Mouse (Mus musculus): ENCODE data around the gene Hpcal1. TPM values are rescaled to one million over a fixed set of nuclear protein-coding genes. Genes with fewer than 3 reads are reported as not detected.
"Not testable (repeated sequence)": the region's sequence is repeated elsewhere in the genome, so short reads cannot be mapped to it uniquely, and the experiment has no call there.

Gene Hpcal1
- total RNA-seq, 4 experiments from 2014 or later, result 61.9 to 68.4 (median 66.1) TPM

DNA sequence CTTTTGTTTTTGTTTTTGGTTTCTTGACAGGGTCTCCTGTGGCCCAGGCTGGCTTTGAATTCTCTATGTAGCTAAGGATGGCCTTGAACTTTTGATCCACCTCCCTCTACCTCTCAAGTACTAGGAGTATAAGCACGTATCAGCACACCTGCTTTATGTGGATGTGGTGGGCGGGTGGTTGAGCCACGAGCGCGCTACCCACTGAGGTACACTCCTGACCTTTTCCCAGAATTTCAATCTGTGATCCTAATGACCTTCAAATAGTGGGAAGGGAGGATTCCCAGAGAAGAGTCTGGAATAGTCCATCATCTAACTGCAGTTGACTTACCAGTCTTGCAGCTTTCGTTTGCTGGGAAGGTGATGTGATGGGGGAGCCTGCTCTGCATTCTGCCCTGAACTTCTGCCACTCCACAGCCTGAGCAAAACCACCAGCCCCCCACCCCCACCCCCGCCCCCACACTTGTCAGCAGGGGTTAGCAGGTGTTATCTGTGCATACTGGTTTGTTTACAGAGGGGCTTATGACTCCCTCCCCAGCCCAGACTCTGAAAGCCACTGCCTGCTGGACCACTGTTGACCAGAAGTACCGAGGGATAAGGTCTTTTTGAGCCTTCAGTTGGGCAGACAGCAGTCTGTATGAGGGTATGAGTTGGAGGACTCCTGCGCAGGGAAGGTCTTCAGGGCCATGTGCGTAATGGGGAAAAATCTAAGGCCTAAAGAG, 46.4 kb downstream of the Hpcal1 start:
- DNase-seq (ENCODE audit: low spot score in 2 of 2), result no peak

DNA sequence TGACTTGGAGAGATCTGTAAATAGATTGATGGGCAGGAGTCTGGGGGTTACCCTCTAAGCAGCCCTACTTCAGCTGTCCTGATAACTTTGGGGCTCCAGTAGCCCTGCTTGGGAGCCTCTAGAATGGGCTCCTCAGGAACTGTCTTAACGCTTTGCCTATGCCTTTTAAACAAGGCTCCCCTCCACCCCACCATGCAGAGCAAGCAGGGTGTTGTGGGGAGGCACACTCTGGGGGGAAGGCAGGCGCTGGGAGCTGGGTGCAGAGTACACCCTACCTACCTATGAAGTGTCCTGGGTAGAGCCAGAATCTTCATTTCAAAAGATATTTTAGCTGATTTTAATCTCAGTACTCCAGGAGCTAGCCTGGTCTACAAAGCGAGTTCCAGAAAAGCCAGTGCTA, 47.2 kb downstream of the Hpcal1 start:
- DNase-seq (ENCODE audit: low spot score in 2 of 2), result no peak

DNA sequence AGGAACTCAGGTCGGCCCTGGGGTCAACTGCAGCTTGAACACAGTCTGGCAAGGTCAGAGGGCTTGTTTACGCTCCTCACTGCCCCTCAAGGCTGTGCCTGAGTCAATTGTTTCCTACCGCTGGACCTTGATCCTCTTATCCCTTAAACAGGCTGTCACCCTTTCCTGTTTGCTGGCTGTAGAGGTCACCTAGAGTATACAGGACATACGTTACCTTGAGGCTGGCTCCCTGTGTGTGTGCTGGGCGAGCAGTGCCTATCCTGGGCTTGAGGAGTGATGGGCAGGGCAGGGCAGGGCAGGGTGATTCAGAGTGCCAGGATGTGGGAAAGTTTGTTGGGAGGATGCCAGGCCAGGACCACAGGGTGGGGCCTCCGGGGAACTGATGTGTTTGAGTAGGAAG, 47.8 kb downstream of the Hpcal1 start:
- no peak for DNase-seq (ENCODE audit: low spot score in 2 of 2)

DNA sequence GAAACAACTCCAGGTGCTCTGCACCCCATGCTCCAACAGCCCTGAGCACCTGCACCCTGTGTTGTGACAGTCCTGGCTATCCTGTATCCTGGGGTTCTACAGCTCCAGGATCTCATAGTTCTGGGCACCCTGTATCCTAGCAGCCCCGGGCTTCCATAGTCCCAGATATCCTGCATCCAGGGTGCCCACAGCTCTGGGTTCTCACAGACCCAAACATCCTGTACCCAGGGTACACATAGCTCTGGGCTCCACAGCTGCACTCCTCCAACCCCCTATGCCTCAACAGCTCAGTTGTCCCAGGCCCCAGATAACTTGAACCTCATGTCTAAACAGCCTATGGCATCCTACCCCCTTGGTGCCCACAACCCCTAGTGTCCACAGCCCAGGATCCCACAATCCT, 49.6 kb downstream of the Hpcal1 start:
- no peak for DNase-seq (ENCODE audit: low spot score in 2 of 2)

DNA sequence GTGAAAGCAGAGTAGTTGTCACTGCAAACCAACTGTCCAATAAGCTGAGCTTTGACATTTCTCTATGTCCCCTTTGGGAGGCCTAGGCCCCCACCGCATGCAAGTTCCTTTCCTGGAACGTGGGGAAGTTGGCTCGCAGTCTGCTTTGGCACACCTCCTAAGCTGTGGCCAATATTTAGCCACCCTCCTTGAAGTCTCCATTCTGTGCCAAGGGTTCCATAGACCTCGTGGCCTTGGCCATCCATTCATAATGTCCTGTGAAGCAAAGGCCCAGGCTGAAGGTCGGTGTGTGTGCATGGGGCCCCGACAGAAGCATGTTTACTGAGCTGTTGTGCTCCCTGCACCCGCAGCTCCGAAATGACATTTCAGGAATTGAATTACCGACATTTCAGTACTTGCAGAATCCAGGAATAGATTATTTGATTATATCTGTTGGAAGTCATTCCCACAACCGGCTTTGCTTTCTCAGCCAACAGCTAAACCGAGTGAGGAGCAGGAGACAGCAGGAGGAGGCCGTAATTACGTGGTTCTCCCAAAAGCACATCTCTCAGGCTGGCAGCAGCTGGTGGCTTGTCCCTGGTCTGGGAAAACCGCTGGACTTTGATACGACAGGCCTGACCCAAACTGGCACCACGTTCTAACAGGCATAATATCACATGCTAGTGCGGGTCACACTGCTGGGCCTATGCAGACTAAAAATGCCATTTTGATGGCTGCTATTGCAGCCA, 51.1 kb downstream of the Hpcal1 start:
- peak; percentile 34 to 39 for DNase-seq (ENCODE audit: low spot score in 2 of 2)

DNA sequence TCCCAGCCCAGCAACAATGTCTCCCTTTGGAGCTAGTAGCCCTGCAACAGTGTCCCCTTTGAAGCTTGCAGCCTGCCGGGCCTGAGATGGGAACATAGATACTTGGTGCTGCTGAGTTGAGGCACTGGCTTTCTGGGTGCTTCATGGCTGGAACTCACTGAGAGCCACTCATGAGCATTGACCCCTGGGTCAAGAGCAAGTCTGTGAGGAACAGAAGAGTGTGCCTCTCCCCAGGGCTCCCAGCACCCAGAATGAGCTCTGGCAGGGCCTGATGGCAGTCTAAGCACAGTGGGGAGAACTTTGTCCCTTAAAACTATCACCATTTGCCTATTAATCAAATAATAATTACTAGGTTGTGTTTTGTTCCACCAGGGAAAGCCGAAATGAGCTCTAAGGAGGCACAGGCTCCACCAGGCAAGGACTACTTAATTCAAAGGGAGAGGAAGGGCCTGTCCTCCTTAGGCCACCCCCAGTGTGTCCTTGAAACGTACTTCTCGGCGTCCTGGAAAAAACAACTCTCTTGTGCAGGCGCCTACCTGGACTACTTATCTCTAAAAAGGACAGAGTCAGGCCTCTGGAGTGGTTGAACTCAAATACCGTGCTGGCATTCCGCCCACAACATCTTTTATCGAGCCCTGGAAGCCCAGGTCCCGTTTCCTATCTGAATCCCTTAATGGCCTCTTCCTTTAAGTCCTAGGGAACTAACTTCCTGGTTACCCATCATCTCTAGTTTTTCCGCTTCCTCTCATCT, 52.1 kb downstream of the Hpcal1 start:
- DNase-seq (ENCODE audit: low spot score in 2 of 2), result no peak

DNA sequence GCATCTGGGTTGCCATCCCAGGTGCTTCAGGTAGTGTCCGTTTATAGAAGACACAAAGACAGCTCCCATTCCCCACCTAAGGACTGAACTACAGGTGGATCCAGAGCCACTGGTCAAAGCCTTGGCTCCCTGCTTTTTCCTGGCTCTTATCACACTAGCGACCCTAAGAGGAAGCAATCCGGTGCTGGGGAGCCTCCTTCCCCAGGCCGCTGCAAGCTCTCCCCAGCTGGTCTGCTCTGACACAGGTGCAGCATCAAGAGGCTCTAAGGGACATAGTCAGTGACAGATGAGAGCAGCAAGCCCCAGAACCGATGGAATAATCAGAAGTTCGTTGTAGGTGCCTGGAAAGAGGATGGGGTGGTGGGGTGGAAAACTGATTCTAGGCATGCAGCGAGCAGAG, 54.8 kb downstream of the Hpcal1 start:
- no peak for DNase-seq (ENCODE audit: low spot score in 2 of 2)

DNA sequence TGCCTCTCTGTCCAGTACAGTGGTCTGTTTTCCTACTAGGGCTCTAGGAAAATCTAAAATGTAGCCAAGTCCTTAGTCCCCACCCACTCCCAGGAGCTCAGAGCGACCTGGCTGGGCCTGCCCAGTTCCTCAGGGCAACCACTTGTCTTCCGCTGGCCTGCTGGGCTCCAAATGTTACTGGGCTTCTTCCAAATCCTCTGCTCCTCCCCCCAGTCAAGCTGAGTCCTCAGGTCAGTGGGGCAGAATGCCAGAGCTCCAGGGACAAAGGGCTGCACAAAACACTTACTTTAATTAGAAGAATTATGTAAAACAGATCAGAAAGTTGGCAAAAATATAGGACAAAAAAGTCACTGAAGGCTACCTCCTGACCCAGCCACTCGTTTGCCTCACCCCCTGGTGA, 56.1 kb downstream of the Hpcal1 start:
- DNase-seq (ENCODE audit: low spot score in 2 of 2), result peak; percentile 42 to 49

DNA sequence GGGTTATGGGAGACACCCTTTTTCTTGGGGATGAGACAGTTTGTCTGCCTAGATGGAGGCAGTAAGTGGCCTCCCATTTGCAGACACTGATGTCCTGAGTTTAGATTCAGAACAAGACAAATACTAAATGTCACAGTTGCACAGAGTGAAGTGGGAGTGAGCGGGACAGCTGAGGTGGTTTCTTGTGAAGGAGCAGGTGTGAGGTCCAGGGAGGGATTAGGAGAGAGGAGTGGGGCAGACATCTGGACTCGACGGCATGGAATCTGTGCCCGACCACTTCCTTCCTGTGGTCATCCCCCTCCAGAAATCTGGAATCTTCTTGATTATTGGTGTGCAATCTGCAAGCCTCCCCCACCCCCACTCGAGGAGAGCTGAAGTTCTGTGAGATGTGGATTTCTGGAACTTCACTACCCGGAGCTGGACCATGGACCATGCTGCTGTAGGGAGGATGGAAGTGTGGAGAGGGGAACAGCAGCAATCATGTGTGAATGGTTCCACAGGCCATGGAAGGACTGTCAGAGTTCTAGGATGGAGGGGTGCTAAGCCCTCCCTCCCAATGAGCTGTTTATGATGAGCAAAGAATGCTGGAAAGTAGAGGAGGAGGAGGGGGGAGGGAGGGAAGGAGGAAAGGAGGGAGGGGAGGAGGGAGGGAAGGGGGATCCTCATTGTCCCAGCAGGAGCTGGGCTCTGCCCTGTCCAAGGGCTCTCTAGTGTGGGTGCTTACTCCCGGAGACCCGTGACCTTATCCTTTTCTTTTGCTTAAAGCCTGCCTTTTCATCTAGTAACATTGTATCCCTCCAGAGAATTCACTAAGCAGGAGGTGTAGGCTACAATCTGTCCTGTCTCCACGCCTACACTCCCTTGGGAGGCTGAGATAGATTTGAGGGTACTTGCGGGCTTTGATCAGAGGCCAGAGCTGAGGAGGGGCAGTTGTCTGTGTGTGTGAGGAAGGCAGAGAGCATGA, 56.8 kb downstream of the Hpcal1 start:
- DNase-seq (ENCODE audit: low spot score in 2 of 2), result no peak

DNA sequence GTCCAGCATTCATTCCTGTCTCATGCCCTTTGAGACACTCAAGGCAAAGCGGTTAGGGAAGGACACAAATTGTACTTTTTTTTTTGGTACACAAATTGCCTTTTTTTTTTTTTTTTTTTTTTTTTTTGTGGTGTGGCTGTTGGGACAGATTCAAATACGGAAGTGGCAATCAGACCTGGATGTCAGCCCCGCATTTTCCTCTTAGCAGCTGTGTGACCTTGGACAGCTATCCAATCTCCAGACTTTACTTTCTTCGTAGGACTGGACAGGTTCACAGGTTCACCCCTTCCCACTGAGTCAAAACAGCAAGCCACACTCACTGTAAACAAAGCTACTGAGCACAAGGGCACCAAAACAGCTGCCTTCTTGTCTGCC, 57.5 kb downstream of the Hpcal1 start:
- no peak for DNase-seq (ENCODE audit: low spot score in 2 of 2)

DNA sequence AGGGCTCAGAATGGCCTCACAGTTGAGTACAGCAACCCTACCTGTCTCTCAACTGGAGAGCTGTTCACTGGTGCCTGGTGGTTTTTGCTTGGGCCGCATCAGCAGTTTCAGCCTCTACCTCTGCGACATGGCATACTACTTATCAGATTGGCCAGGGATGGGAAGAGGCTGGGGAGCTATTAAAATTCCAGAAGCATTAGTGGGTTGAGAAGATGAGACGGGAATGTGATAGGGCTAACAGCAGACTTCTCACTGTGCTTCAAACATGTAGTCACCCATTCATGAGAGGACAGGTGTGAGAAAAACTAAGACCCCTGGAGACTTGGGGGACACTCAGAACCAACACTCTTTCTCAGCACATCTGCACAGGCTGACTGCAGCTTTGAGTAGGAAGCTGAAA, 59.1 kb downstream of the Hpcal1 start:
- no peak for DNase-seq (ENCODE audit: low spot score in 2 of 2)

DNA sequence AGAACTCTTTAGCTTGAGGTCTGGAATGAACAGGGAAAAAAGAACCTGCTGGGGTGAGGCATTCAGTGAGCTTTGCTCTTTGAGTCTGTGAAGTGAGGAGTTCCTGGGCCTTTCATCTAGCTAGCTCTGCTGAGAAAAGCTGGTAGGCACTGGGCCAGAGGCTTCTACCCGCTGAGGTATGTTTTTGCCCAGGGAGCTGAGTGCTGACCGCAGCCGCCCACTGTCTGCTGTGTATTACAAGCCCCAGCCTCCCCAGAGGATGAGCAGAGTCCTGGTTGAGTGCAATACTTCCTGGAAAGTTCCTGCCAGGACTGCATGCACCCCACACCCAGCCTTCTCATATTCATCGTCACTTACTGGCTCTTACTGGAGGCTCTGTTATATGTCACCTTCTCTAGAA, 59.8 kb downstream of the Hpcal1 start:
- DNase-seq (ENCODE audit: low spot score in 2 of 2), result no peak

DNA sequence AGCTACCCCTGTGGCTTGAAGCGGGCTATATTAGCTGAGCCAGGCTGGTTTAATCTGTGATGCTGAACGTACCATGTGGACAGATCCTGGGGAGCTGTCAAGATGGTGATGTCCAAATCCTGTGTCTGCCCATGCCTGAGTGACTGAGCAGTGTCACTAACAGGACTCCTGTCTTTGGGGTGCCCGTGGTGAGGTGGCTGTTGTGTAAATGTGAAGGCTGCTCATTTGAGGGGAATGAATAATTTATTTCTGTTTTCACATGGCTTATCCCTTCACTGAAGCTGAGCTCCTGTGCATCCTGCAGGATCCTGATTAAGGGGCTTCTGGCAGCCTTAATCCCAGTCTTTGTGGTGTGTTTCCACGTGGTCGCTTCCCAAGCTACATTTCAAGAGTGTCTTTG, 62.2 kb downstream of the Hpcal1 start:
- no peak for DNase-seq (ENCODE audit: low spot score in 2 of 2)

DNA sequence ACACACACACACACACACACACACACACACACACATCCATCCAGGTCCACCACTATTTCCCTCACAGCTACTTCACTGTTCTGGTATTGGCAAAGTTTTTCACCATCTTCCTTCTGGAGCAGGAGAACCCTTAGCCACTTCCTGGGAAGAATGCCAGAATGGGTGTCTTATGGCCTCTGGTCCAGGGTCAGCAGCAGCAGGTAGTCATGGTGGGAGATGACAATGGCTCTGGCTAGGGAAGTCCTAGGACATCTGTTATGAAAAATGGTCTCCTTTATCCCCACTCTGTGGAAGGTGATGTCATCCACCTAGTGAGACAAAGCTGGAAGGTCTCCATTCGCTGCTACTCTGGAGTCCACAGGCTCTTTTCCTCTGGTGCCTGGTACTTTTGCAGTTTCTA, 64.1 kb downstream of the Hpcal1 start:
- DNase-seq (ENCODE audit: low spot score in 2 of 2), result no peak

DNA sequence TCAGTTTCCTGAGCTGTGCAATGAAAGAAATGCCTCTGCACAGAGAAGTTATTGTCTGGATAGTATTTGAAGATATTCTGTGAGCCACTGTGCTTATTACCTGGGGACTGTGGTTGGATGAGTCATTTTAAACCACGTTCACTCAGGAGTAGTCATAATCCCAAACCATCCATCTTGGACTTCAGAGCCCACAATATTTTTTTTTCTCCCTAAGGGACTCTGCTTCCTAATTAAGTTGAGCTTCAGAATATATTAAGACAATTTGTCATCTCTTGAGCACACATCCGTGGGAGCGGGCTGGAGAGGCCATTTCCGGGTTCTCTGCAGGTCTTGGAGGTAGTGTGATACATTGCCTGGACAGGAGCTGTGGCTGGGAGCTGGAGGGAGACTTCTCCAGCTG, 66.2 kb downstream of the Hpcal1 start:
- no peak for DNase-seq (ENCODE audit: low spot score in 2 of 2)

DNA sequence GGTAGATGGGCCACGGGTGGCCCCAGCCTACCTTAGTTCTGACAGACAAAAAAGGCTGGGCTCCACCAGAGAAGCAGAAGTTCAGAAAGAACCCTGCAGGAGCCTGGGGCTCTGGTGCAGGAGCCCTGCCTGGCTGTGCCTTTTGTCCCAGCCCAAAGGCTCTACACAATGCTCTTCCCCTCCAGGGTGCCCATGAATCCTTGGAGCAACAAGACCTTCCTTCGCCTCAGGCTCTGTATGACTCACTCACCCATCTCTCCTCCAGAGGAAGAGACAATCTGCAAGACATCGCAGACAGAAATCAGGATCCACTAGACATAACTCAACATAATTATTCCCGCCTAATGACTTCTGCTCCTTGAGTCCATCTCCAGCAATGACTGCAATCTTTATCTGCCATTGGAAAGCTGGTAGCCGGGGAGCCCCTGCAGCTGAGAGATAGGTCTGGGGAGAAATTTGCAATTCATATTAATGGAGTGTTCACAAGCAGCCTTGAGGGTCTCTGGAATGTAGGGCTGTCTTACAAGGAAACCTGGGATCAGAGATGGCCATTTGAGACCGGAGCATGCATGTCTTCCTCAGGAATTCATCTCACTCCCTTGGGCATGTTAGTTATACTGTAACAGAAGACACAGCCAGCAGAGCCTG, 71.8 kb downstream of the Hpcal1 start:
- DNase-seq (ENCODE audit: low spot score in 2 of 2), result no peak

DNA sequence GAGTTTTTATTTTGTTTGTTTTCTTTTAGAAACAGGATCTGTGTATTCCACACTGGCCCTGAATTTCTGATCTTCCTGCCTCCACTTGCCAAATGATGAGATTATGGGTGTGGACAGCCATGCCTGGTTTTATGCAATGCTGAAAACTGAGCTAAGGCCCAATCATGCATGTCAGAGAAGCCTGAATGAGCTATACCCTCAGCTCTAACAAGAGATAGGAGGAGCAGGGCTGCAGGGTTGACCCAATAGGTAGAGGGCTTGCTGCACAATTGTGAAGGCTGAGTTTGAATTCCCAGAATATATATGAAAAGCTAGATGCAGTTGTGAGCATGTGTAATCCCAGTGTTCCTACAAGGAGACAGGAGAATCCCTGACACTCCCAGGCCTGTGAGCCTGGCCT, 72.4 kb downstream of the Hpcal1 start:
- DNase-seq (ENCODE audit: low spot score in 2 of 2), result no peak

DNA sequence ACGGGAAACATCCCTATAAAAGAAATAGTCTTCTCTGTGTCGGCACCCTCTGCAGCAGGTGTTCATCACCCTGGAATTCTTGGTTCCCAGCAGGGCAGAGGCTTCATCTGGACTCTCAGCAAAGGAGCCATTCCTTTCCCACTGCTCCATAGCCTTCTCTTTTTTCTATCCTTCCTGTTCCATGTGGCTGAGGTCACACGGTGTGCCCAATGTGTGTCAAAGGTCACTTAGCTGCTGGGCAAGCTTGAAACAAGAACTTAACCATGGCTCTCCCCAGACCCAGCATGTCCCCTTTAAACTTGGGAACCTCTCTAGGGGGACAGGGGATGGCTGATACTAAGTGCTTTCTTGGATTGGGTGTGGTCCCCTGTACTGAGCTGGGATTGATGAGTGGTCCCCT, 73.3 kb downstream of the Hpcal1 start:
- no peak for DNase-seq (ENCODE audit: low spot score in 2 of 2)

DNA sequence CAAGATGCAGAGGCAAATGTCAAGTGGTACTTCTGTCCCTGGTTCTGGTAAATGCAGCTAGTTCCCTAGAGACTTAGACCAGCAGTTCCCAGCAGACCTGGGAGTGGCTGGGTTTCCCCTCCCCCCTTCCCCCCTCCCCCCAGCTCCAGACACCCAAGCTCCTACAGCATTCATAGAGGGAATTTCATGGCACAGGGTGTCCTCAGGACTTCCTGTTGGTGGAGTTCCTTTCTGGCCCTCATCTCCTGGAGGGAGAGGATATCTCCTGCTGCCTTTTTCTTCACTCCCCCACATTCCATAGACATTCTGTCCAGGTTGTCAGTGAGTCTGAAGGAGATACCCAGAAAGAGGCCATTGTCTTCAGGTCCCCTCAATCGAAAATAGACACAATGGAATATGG, 76.9 kb downstream of the Hpcal1 start:
- not testable (repeated sequence) for DNase-seq (ENCODE audit: low spot score in 2 of 2)

DNA sequence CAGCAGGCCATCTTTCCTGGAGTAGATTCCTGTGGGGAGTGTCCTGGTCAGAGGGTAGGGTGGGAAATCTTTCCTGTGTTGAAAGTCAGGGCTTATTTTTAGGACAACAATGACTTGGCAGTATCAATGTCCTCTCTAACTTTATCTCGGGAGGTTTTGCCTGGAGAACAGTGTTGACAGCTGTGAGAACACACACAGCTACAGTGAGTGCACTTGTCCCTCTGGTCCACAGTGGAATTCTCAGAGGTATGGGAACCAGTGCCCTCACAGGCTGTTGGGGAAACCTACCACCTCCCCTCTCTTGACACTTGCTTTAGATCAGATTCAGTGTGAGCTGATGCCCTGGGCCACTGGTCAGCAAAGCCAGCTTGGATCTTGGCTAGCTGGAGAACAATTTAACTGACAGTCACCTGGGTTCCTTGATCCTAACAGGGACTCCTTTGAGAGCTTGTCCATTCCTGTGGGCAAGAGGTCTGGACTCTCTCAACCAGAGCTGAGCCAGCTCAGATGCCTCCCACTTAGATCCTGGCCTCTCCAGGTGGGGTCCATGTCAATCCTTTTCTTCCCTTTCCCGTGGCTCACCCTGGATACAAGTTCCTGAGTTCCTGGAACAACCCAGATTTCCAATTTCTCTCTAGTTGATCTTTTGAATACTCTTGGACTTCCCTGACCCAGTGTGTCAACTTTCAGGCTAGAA, 79.0 kb downstream of the Hpcal1 start:
- no peak for DNase-seq (ENCODE audit: low spot score in 2 of 2)
